Mouse (Mus musculus) kidney, embryonic 16.5 days (tissue): ENCODE results near the gene Suox. TPM values are rescaled to one million over a fixed set of nuclear protein-coding genes. Genes with fewer than 3 reads are reported as not detected.
"Not testable (repeated sequence)": the region's sequence is repeated elsewhere in the genome, so short reads cannot be mapped to it uniquely, and the experiment has no call there.

ENCODE experiments used
- ATAC-seq: fragments of 200-750 bp; cut with Nextera tagmentation; 2 replicates; pipeline ENCODE4 v1.8.0; 2017; ENCODE audit warnings: moderate TSS enrichment; ENCODE audit not compliant: low FRiP score, low TSS enrichment
- H3K27ac ChIP-seq: fragments of 300-500 bp; sonication (generic); 2 replicates; pipeline ENCODE4 v1.5.1; 2014; ENCODE audit warnings: low read length
- H3K27me3 ChIP-seq: fragments of 300-500 bp; sonication (generic); 2 replicates; pipeline ENCODE4 v1.6.1; 2014; ENCODE audit warnings: low read length, control low read depth, mixed read lengths; ENCODE audit not compliant: insufficient read depth
- H3K36me3 ChIP-seq: fragments of 300-500 bp; sonication (generic); 2 replicates; pipeline ENCODE4 v1.6.1; 2014; ENCODE audit warnings: low read length, control low read depth, mixed read lengths; ENCODE audit not compliant: insufficient read depth
- H3K4me1 ChIP-seq: fragments of 300-500 bp; sonication (generic); 2 replicates; pipeline ENCODE4 v1.6.1; 2014; ENCODE audit warnings: low read length, control low read depth, mixed read lengths; ENCODE audit not compliant: insufficient read depth
- H3K4me2 ChIP-seq: fragments of 300-500 bp; sonication (generic); replicated peaks from 2 replicates; pipeline ENCODE4 v1.6.1; 2014; ENCODE audit warnings: low read depth, low read length
- H3K4me3 ChIP-seq: fragments of 300-500 bp; sonication (generic); 2 replicates; pipeline ENCODE4 v1.5.1; 2014; ENCODE audit warnings: mild to moderate bottlenecking, low read length
- H3K9ac ChIP-seq: fragments of 300-500 bp; sonication (generic); replicated peaks from 2 replicates; pipeline ENCODE4 v1.6.1; 2014; ENCODE audit warnings: low read length
- H3K9me3 ChIP-seq: fragments of 300-500 bp; sonication (generic); 2 replicates; pipeline ENCODE4 v1.6.1; 2016; ENCODE audit warnings: low read length, control low read depth
- WGBS: fragments of 180-500 bp; shearing (Covaris S2); extraction: QIAGEN DNeasy Blood & Tissue Kit; methylation state at CpG from one replicate; pipeline ENCODE4 v1.1.7; 2014; 5-methylcytosine and 5-hydroxymethylcytosine counted together
- polyA plus RNA-seq: library from polyadenylated mRNA; unstranded; fragments of >200 nt; fragmentation: Nextera tagmentation; extraction: Ambion mirVana; gene quantifications from 2 replicates; pipeline ENCODE4 v1.2.1, GENCODE M21; 2015

Suox gene
- polyA plus RNA-seq, result 15.9 and 16.3 TPM in 2 replicates

DNA sequence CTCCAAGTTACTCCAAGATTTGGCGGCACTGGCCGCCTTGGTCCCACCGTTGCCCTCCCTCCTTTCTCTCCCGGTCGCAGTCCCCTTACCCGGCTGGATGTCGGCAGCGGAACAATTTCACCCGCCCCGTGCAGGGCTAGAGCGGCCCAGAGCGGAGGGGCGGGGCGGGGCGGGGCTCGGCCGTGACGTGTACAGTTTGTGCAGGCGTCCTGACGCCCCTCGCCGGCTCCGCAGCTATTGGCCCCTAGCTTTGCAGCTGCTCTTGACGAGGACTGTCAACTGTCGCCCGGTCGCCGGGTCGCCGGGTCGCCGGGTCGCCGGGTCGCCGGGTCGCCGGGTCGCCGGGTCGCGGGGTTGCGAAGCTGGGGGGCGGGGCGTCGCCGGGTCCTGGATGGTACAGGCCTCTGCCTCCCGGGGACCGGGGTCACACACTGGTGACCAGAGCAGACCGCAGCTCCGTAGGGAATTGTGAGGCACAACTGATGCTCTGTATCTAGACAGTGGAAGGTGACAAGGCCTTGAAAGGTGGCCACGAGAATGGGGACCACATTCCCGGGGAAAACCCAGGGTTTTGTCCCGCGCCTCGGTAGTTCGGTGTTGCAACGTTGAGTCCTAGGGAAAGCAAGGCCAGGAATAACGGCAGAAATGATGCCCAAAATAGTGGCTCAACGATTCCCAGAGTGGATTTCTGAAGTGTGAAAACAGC lies at the start of gene Suox:
TSS of gene Suox (minus strand) at position 311 of the 706 bp plus-strand sequence.
- Histone ChIP-seq H3K9me3 (no peaks in the 10 kb centered on the region), H3K4me1 (peaks cover 10% of the 10 kb centered on the region), H3K4me3 (peak within 1 kb of the TSS; percentile 76), H3K27ac (peak within 1 kb of the TSS; percentile 68), H3K4me2 (peak within 1 kb of the TSS; percentile 90), H3K27me3 (no peaks in the 10 kb centered on the region), H3K36me3 (0 out of 2 replicates have a peak, but pooled peaks cover 2% of the 10 kb centered on the region), H3K9ac (peak within 1 kb of the TSS; percentile 74)
- peak; percentile 95 for ATAC-seq
- WGBS, result under 1% methylated on average over 59 of the region's 60 CpGs

- no peak overlapping the region for H3K27ac ChIP-seq
- no peak overlapping the region for H3K9ac ChIP-seq
- H3K36me3 ChIP-seq, result no peaks in the 10 kb centered on the region
- H3K9me3 ChIP-seq, result no peaks in the 10 kb centered on the region
- no peak overlapping the region for H3K4me3 ChIP-seq
- WGBS, result 90% methylated on average over 19 of the region's 19 CpGs
- no peak for ATAC-seq
- no peak overlapping the region for H3K4me2 ChIP-seq
- no peaks in the 10 kb centered on the region for H3K4me1 ChIP-seq
- H3K27me3 ChIP-seq, result no peaks in the 10 kb centered on the region
Measured at GRCm38 (mm10) chr10:128715559-128716537, 42.0 kb upstream of the Suox start.

DNA sequence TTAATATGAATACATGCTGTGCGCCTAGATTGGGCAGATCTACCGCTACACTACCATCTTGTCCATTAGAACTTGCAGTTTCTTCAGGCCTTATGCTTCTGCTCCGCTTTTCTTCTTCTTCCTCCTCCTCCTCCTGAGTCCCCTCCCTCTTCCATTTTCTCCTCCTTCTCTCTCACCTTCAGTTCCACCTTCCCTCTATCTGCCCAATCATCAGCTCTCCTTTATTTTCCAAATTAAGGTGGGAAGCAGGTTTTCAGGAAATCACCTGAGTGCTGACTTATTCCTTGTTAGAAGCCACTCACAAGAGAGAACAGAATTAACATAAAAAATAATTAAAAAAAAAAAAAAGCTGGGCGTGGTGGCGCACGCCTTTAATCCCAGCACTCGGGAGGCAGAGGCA lies 37.4 kb upstream of the Suox start:
- 96% methylated on average over 7 of the region's 7 CpGs for WGBS
- H3K4me2 ChIP-seq, ATAC-seq, H3K27me3 ChIP-seq, H3K4me1 ChIP-seq, H3K9me3 ChIP-seq, H3K9ac ChIP-seq, H3K36me3 ChIP-seq, H3K4me3 ChIP-seq, H3K27ac ChIP-seq: not testable (repeated sequence)

DNA sequence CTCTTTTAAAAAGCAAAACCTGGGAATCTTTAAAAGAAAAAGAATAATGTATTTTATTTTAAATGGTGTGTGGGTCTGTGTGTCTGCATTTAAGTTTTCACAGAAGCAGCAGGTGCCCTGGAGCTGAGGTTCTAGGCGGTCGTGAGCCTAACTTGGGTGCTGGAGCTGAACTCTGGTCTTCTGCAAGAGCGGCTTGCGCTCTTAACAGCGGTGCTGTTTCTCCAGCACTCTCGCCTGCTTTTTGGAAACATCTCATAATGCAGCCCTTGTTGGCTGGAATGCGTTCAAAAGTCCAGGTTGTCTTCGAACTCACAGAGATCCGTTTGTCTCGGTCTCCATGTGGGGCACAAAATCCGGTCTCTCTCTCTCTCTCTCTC lies 31.4 kb upstream of the Suox start:
- H3K9ac ChIP-seq, result peak overlapping the region; percentile 92
- H3K4me1 ChIP-seq, result peaks cover 25% of the 10 kb centered on the region
- peak overlapping the region; percentile 94 for H3K4me3 ChIP-seq
- peaks cover 25% of the 10 kb centered on the region for H3K36me3 ChIP-seq
- WGBS, result 7% methylated on average over 11 of the region's 11 CpGs
- no peak for ATAC-seq
- no peaks in the 10 kb centered on the region for H3K9me3 ChIP-seq
- peak overlapping the region; percentile 85 for H3K4me2 ChIP-seq
- peak overlapping the region; percentile 78 for H3K27ac ChIP-seq
- no peaks in the 10 kb centered on the region for H3K27me3 ChIP-seq

DNA sequence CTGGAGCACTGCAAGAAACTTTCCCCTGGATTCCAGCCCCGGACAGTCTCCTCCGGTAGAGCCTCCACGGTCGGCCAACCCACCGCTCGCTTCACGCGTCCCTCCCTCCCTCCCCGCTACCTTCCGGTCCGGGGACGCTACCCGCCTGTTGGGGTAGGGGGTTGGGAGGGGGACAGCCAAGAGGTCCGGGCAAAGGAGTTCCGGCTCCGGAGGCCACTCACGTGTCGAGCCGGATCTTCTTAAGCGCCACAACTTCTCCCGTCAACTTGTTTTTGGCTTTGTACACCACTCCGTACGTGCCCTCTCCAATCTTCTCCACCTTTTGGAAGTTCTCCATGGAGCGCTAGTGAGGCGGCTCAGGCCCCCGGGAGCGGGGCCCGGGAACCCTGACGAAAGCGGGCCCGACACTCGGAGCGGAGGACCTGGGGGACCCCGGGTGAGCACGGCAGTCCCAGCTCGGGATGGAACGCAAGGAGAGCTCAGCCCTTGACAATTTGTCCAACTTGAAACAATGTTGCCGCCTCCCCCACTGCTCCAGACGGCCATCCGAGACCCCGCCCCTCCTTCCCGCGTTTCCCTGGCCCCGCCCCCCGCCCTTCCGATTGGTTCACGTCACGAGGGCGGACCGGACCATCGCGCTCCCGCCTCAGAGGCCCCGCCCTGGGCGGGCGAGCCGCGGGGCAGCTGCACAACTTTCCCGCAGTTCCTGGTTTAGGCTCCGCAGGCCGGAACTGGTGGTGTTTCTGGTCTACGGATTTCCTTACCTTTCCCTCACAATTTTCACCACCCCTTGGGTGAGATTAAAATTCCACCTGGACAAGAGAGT lies 30.8 kb upstream of the Suox start, which contains the start of gene Cdk2:
TSS of gene Cdk2 (minus strand) at position 541 of the 826 bp plus-strand sequence.
- Histone ChIP-seq H3K27me3 (no peaks in the 10 kb centered on the region), H3K4me2 (peak within 1 kb of the TSS; percentile 85), H3K9me3 (no peaks in the 10 kb centered on the region), H3K27ac (peak within 1 kb of the TSS; percentile 99), H3K4me1 (peaks cover 25% of the 10 kb centered on the region), H3K36me3 (peaks cover 27% of the 10 kb centered on the region), H3K4me3 (peak within 1 kb of the TSS; percentile 94), H3K9ac (peak within 1 kb of the TSS; percentile 92)
- under 1% methylated on average over 54 of the region's 62 CpGs for WGBS
- ATAC-seq, result peak; percentile 94

- no peak for ATAC-seq
- H3K36me3 ChIP-seq, result peaks cover 35% of the 10 kb centered on the region
- H3K4me2 ChIP-seq, result peak within 1 kb of the TSS; percentile 85
- H3K9ac ChIP-seq, result peak within 1 kb of the TSS; percentile 92
- peak within 1 kb of the TSS; percentile 94 for H3K4me3 ChIP-seq
- no peaks in the 10 kb centered on the region for H3K9me3 ChIP-seq
- WGBS, result 3% methylated on average over 4 of the region's 4 CpGs
- H3K4me1 ChIP-seq, result peaks cover 25% of the 10 kb centered on the region
- peak within 1 kb of the TSS; percentile 99 for H3K27ac ChIP-seq
- H3K27me3 ChIP-seq, result no peaks in the 10 kb centered on the region
Measured at GRCm38 (mm10) chr10:128703895-128704294, 30.0 kb upstream of the Suox start, which contains the start of gene Pmel. Gene Pmel, plus strand, starts transcription at chr10:128704195.

- WGBS, result 73% methylated on average over 6 of the region's 6 CpGs
- Histone ChIP-seq H3K27me3 (no peaks in the 10 kb centered on the region), H3K9me3 (no peaks in the 10 kb centered on the region), H3K36me3 (peaks cover 44% of the 10 kb centered on the region), H3K9ac (no peak overlapping the region), H3K27ac (no peak overlapping the region), H3K4me1 (peaks cover 25% of the 10 kb centered on the region), H3K4me3 (no peak overlapping the region), H3K4me2 (no peak overlapping the region)
- no peak for ATAC-seq
Measured at GRCm38 (mm10) chr10:128702328-128703007, 28.6 kb upstream of the Suox start.

DNA sequence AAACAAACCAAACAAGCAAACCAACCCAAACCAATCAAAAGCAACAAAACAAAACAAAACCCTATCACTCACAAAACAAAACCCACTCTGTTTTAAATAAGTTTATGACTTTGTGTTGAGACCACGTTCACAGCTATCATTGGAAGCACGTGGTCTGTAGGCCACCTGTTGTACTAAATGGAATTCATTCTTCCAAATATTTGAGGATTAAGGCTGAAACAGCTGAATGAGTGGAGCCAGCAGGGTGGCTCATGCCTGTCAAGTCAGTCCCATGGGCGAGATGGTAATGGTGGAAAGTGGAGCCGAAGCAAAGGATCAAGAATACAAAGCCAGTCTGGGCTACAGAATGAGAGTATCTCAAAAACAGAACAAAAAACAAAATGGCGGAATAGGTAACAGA lies 26.8 kb upstream of the Suox start:
- ATAC-seq, result no peak
- Histone ChIP-seq H3K4me3 (no peak overlapping the region), H3K27ac (no peak overlapping the region), H3K36me3 (peaks cover 47% of the 10 kb centered on the region), H3K4me1 (peaks cover 25% of the 10 kb centered on the region), H3K9me3 (no peaks in the 10 kb centered on the region), H3K9ac (no peak overlapping the region), H3K4me2 (no peak overlapping the region), H3K27me3 (no peaks in the 10 kb centered on the region)
- WGBS, result 97% methylated on average over 5 of the region's 5 CpGs

- Histone ChIP-seq H3K4me3 (no peak overlapping the region), H3K4me1 (peaks cover 26% of the 10 kb centered on the region), H3K9ac (no peak overlapping the region), H3K27me3 (no peaks in the 10 kb centered on the region), H3K4me2 (no peak overlapping the region), H3K27ac (no peak overlapping the region), H3K9me3 (no peaks in the 10 kb centered on the region), H3K36me3 (peaks cover 47% of the 10 kb centered on the region)
- WGBS, result 78% methylated on average over 11 of the region's 11 CpGs
- no peak for ATAC-seq
Measured at GRCm38 (mm10) chr10:128699611-128700010, 25.7 kb upstream of the Suox start.
